Mouse (Mus musculus): Measurements from ENCODE around the gene 9230110F15Rik. TPM values are rescaled to one million over a fixed set of nuclear protein-coding genes. Genes with fewer than 3 reads are reported as not detected.
"Not testable (repeated sequence)": the region's sequence is repeated elsewhere in the genome, so short reads cannot be mapped to it uniquely, and the experiment has no call there.

Gene 9230110F15Rik
- not detected for total RNA-seq (2021)

- no peak for DNase-seq
- intact Hi-C loops (cut with DNase I): no loop called here
Observed at GRCm38 (mm10) chr9:35844050-35844449, at the start of gene 9230110F15Rik. Gene 9230110F15Rik (minus strand): TSS chr9:35844150.

DNA sequence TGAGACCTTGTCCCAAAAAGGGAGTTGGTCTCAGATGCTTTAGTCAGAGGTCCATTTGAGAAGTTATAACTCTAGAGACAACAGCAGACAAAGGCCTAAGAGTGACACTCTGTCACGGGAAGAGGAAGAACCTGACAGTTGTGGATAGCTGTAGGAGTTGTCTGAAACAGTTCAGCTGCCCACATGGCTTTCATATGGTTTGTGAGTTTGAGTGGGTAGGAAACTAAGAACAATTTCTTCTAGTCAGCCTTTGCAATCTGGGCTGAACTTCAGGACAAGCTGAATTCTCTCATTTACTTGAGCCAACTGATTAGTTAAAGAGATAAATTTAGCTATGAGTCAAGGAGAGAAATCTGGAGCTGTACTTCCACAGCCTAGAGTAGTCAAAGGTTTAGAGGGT lies 49.2 kb upstream of the 9230110F15Rik start:
- DNase-seq; intact Hi-C loops (cut with DNase I): not testable (repeated sequence)

GRCm38 (mm10) chr9:35817881-35818280 lies 26.1 kb downstream of the 9230110F15Rik start:
- DNase-seq; intact Hi-C loops (cut with DNase I): not testable (repeated sequence)

DNA sequence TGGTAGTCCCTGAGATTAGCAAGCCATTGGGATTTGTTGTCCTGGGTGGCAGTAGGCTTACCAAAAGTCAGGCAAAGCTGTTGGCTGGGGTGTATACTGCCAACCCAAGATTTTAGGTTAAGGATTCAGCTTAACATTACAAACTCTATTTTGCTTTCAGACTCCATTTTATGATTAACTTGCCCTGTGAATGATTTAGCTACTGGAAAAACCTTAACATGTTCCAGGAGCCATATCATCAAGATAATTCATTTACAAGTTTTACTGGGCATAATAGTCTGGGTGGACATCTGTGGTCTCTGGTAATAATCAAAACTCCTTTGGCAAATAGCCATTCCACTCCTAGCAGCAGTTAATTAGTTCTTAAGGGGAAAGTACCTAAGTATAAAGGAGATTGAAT lies 45.8 kb downstream of the 9230110F15Rik start:
- intact Hi-C loops (cut with DNase I): no loop called here
- no peak for DNase-seq

GRCm38 (mm10) chr9:35790001-35790400 lies 53.9 kb downstream of the 9230110F15Rik start, which contains the start of the genes Gm27235 and D730048I06Rik:
Gene Gm27235 (minus strand): TSS chr9:35790101.
Gene D730048I06Rik (minus strand): TSS chr9:35790112.
- intact Hi-C loops (cut with DNase I): no loop called here
- no peak for DNase-seq

Other genes with a start within 250 kb of the 9230110F15Rik start
- gene Pate4, start 232.2 kb downstream of the 9230110F15Rik start, total RNA-seq (2021): not detected
- not detected for gene Pate3, start 195.9 kb downstream of the 9230110F15Rik start, total RNA-seq (2021)
- gene Pate1, start 156.8 kb downstream of the 9230110F15Rik start, total RNA-seq (2021): not detected
- not detected for gene Gm17677, start 103.1 kb downstream of the 9230110F15Rik start, total RNA-seq (2021)
- not detected for gene Gm17727, start 66.0 kb downstream of the 9230110F15Rik start, total RNA-seq (2021)
- gene Gm27235, start 54.0 kb downstream of the 9230110F15Rik start, total RNA-seq (2021): not detected
- not detected for gene D730048I06Rik, start 54.0 kb downstream of the 9230110F15Rik start, total RNA-seq (2021)
- gene 9230113P08Rik, start 64.3 kb upstream of the 9230110F15Rik start, total RNA-seq (2021): not detected

Measured in heart, postnatal 10 days (tissue).